Mouse (Mus musculus): ENCODE results near the gene Phf19.

DNA sequence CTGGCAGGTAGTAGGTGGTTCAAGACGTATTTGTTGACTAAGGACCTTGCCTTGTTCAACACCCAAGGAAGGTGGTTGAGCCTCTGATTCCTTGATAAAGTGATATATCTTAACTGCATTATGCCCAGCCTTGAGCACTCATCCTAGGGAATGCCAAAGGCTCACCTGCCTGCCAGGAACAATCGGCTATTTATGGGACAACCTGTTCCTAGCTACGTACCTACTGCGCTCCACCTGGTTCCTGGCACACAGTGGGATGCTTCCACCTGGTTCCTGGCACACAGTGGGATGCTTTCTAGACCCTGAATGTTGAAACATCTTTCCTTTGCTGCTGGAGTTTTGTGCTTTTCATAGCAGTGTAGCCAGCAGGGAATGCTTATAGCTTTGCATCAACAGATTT, 4.1 kb downstream of the Phf19 start:
- no peak for TF ChIP-seq CTCF (IDR thresholded peaks at IDR 0.05; ENCODE audit: control insufficient read depth, insufficient read depth, insufficient replicate concordance, low read depth, low read length)
- no peak for TF ChIP-seq POLR2A (IDR thresholded peaks at IDR 0.05; ENCODE audit: control insufficient read depth, low read depth, low read length)
